Mouse (Mus musculus): Measurements from ENCODE around the gene 1810046K07Rik.

GRCm38 (mm10) chr9:51273581-51274154, 55.0 kb downstream of the 1810046K07Rik start:
- no peak for TF ChIP-seq CTCF (IDR thresholded peaks at IDR 0.05; ENCODE audit: low read depth, low read length)
- TF ChIP-seq POLR2A (IDR thresholded peaks at IDR 0.05; ENCODE audit: extremely low read depth, insufficient read depth, low read length): no peak
